Mouse (Mus musculus) skeletal muscle tissue, adult 2 months (tissue): ENCODE data around the gene Dnm3.

Experiments
- DNase-seq: peaks from one replicate; pipeline ENCODE4 v3.0.0-alpha.2; 2012; ENCODE audit warnings: low read depth, low spot score

Gene Dnm3

GRCm38 (mm10) chr1:162035800-162036460, 441.9 kb downstream of the Dnm3 start:
- DNase-seq: no peak

- DNase-seq: no peak
These were observed 454.1 kb downstream of the Dnm3 start for GRCm38 (mm10) chr1:162023681-162024270.

- no peak for DNase-seq
These were observed 457.1 kb downstream of the Dnm3 start for GRCm38 (mm10) chr1:162020766-162021165.

- DNase-seq: no peak
These were observed 457.5 kb downstream of the Dnm3 start for GRCm38 (mm10) chr1:162020303-162020731.

GRCm38 (mm10) chr1:162018601-162018977, 459.2 kb downstream of the Dnm3 start:
- DNase-seq: no peak

GRCm38 (mm10) chr1:162017975-162018600, 459.7 kb downstream of the Dnm3 start:
- DNase-seq: no peak

- DNase-seq: no peak
These were observed 460.9 kb downstream of the Dnm3 start for GRCm38 (mm10) chr1:162016982-162017381.

- no peak for DNase-seq
These were observed 462.5 kb downstream of the Dnm3 start for GRCm38 (mm10) chr1:162015247-162015862.

- DNase-seq: no peak
These were observed 464.3 kb downstream of the Dnm3 start for GRCm38 (mm10) chr1:162013561-162013960.

- DNase-seq: no peak
These were observed 466.1 kb downstream of the Dnm3 start for GRCm38 (mm10) chr1:162011523-162012245.

- DNase-seq: no peak
These were observed 468.7 kb downstream of the Dnm3 start for GRCm38 (mm10) chr1:162009086-162009485.

GRCm38 (mm10) chr1:162008631-162009067, 469.2 kb downstream of the Dnm3 start:
- peak; percentile 39 for DNase-seq

- no peak for DNase-seq
These were observed 469.6 kb downstream of the Dnm3 start for GRCm38 (mm10) chr1:162008208-162008607.

GRCm38 (mm10) chr1:162006109-162006508, 471.7 kb downstream of the Dnm3 start:
- DNase-seq: no peak

- peak; percentile 46 for DNase-seq
These were observed 472.7 kb downstream of the Dnm3 start for GRCm38 (mm10) chr1:162004821-162005770.

- no peak for DNase-seq
These were observed 473.4 kb downstream of the Dnm3 start for GRCm38 (mm10) chr1:162004518-162004780.

GRCm38 (mm10) chr1:162003729-162004517, 473.9 kb downstream of the Dnm3 start:
- no peak for DNase-seq

GRCm38 (mm10) chr1:162001328-162001727, 476.5 kb downstream of the Dnm3 start:
- peak; percentile 32 for DNase-seq

GRCm38 (mm10) chr1:161999882-162000371, 477.9 kb downstream of the Dnm3 start:
- DNase-seq: peak; percentile 60

GRCm38 (mm10) chr1:161999338-161999737, 478.5 kb downstream of the Dnm3 start:
- DNase-seq: no peak
